Mouse (Mus musculus): ENCODE measurements around the gene Cplx3. TPM values are rescaled to one million over a fixed set of nuclear protein-coding genes. Genes with fewer than 3 reads are reported as not detected.

The Cplx3 gene
- polyA plus RNA-seq, 1 experiment from 2014 or later = 0.42 TPM

- ATAC-seq (ENCODE audit: insufficient read depth, low FRiP score, low TSS enrichment) = no peak
- WGBS = 93% methylated on average over 12 of the region's 12 CpGs
- no peak overlapping the region for H3K9ac ChIP-seq (ENCODE audit: low read length)
Measured at GRCm38 (mm10) chr9:57628717-57629116, 22.6 kb upstream of the Cplx3 start.

DNA sequence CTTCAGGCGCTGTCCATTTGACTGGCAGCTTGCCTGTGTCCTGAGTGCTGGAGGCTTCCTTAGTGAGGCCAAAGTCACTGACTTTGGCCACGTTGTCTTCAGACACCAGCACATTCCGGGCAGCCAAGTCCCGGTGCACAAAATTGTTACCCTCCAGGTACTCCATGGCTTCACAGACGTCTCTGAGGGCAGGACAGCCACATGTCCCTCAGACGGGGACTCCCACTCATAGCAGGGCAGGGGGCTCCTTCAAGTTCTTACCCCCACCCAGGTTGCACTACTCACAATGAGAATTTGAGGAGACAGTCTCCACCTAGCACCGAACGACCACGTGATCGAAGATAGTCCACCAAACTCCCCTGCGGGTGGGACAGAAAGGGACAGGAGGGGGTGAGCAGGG is 21.8 kb upstream of the Cplx3 start:
- Histone ChIP-seq H3K4me2 (ENCODE audit: low read depth) (no peak overlapping the region), H3K4me3 (ENCODE audit: low read depth, low read length) (no peak overlapping the region), H3K4me1 (ENCODE audit: control insufficient read depth, insufficient read depth, low read length) (no peaks in the 10 kb centered on the region), H3K36me3 (ENCODE audit: control insufficient read depth, insufficient read depth, low read length) (peaks cover 27% of the 10 kb centered on the region), H3K27ac (ENCODE audit: low read depth, low read length) (no peak overlapping the region), H3K27me3 (ENCODE audit: control insufficient read depth, insufficient read depth, low read length) (no peaks in the 10 kb centered on the region), H3K9ac (ENCODE audit: low read length) (no peak overlapping the region), H3K9me3 (ENCODE audit: control insufficient read depth, low read length) (no peaks in the 10 kb centered on the region)
- ATAC-seq (ENCODE audit: insufficient read depth, low FRiP score, low TSS enrichment) (no peak), DNase-seq (ENCODE audit: low spot score) (no peak)
- 93% methylated on average over 11 of the region's 11 CpGs for WGBS

More at GRCm38 (mm10) chr9:57628717-57629116, 22.6 kb upstream of the Cplx3 start:
- no peak for DNase-seq (ENCODE audit: low spot score)
- Histone ChIP-seq H3K36me3 (ENCODE audit: control insufficient read depth, insufficient read depth, low read length) (peaks cover 27% of the 10 kb centered on the region), H3K4me2 (ENCODE audit: low read depth) (no peak overlapping the region), H3K27ac (ENCODE audit: low read depth, low read length) (no peak overlapping the region), H3K4me3 (ENCODE audit: low read depth, low read length) (no peak overlapping the region), H3K9me3 (ENCODE audit: control insufficient read depth, low read length) (no peaks in the 10 kb centered on the region), H3K27me3 (ENCODE audit: control insufficient read depth, insufficient read depth, low read length) (no peaks in the 10 kb centered on the region), H3K4me1 (ENCODE audit: control insufficient read depth, insufficient read depth, low read length) (no peaks in the 10 kb centered on the region)

DNA sequence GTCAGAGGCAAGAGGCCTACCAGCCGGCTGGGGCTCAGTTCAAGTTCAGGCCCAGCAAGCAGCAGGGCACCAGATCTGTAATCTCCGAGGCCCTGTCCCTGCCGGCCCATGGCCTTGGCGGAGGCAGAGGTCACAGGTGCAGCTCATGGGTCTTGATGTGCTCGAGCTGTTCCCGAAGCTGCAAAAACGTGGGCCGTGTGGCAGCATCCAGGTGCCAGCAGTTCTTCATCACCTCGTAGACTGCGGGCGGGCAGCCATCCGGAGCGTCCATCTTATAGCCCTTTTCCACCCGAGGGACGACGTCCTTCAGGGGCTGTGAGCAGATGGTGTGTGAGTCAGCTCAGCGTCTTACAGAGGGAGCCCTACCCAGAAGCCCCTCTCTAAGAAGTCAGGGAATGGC is 21.1 kb upstream of the Cplx3 start:
- ATAC-seq (ENCODE audit: insufficient read depth, low FRiP score, low TSS enrichment) (no peak), DNase-seq (ENCODE audit: low spot score) (no peak)
- Histone ChIP-seq H3K4me2 (ENCODE audit: low read depth) (no peak overlapping the region), H3K4me1 (ENCODE audit: control insufficient read depth, insufficient read depth, low read length) (no peaks in the 10 kb centered on the region), H3K9ac (ENCODE audit: low read length) (no peak overlapping the region), H3K36me3 (ENCODE audit: control insufficient read depth, insufficient read depth, low read length) (peaks cover 27% of the 10 kb centered on the region), H3K27ac (ENCODE audit: low read depth, low read length) (no peak overlapping the region), H3K9me3 (ENCODE audit: control insufficient read depth, low read length) (no peaks in the 10 kb centered on the region), H3K4me3 (ENCODE audit: low read depth, low read length) (no peak overlapping the region), H3K27me3 (ENCODE audit: control insufficient read depth, insufficient read depth, low read length) (no peaks in the 10 kb centered on the region)
- WGBS = 92% methylated on average over 17 of the region's 17 CpGs

GRCm38 (mm10) chr9:57625674-57626500 is 19.8 kb upstream of the Cplx3 start:
- Histone ChIP-seq H3K4me2 (ENCODE audit: low read depth) (no peak overlapping the region), H3K4me1 (ENCODE audit: control insufficient read depth, insufficient read depth, low read length) (no peaks in the 10 kb centered on the region), H3K27me3 (ENCODE audit: control insufficient read depth, insufficient read depth, low read length) (no peaks in the 10 kb centered on the region), H3K9me3 (ENCODE audit: control insufficient read depth, low read length) (no peaks in the 10 kb centered on the region), H3K4me3 (ENCODE audit: low read depth, low read length) (no peak overlapping the region), H3K27ac (ENCODE audit: low read depth, low read length) (no peak overlapping the region), H3K36me3 (ENCODE audit: control insufficient read depth, insufficient read depth, low read length) (peaks cover 27% of the 10 kb centered on the region), H3K9ac (ENCODE audit: low read length) (no peak overlapping the region)
- 86% methylated on average over 15 of the region's 15 CpGs for WGBS
- DNase-seq (ENCODE audit: low spot score) (no peak), ATAC-seq (ENCODE audit: insufficient read depth, low FRiP score, low TSS enrichment) (no peak)

DNA sequence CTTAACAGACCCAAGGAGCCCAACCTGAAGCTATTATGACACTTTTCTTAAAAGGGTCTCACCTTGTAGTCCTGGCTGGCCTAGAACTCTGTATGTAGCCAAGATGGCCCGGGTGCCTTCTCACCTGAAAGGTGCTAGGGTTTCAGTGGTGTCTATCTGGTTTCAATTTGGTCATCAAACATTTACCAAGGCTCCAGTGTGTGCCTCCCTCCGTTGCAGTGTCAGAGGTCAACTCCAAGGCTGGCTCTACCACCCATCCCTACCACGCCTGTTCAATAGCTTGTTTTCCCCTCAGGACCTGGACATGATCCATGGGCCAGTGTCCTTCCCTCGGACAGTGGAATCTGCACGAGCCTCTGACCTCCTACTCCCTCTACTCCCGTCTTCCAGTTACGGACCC is 18.2 kb upstream of the Cplx3 start:
- ATAC-seq (ENCODE audit: insufficient read depth, low FRiP score, low TSS enrichment) = no peak
- H3K9ac ChIP-seq (ENCODE audit: low read length) = no peak overlapping the region
- WGBS = 90% methylated on average over 7 of the region's 7 CpGs
- no peaks in the 10 kb centered on the region for H3K4me1 ChIP-seq (ENCODE audit: control insufficient read depth, insufficient read depth, low read length)
- H3K9me3 ChIP-seq (ENCODE audit: control insufficient read depth, low read length) = no peaks in the 10 kb centered on the region
- no peak overlapping the region for H3K27ac ChIP-seq (ENCODE audit: low read depth, low read length)
- no peak for DNase-seq (ENCODE audit: low spot score)
- peaks cover 22% of the 10 kb centered on the region for H3K36me3 ChIP-seq (ENCODE audit: control insufficient read depth, insufficient read depth, low read length)
- no peak overlapping the region for H3K4me2 ChIP-seq (ENCODE audit: low read depth)
- no peaks in the 10 kb centered on the region for H3K27me3 ChIP-seq (ENCODE audit: control insufficient read depth, insufficient read depth, low read length)
- no peak overlapping the region for H3K4me3 ChIP-seq (ENCODE audit: low read depth, low read length)

- Histone ChIP-seq H3K27me3 (ENCODE audit: control insufficient read depth, insufficient read depth, low read length) (no peaks in the 10 kb centered on the region), H3K9me3 (ENCODE audit: control insufficient read depth, low read length) (no peaks in the 10 kb centered on the region), H3K4me2 (ENCODE audit: low read depth) (no peak within 1 kb of the TSS), H3K27ac (ENCODE audit: low read depth, low read length) (no peak within 1 kb of the TSS), H3K36me3 (ENCODE audit: control insufficient read depth, insufficient read depth, low read length) (peaks cover under 1% of the 10 kb centered on the region; the same call in 1 of the 2 replicates), H3K9ac (ENCODE audit: low read length) (no peak within 1 kb of the TSS), H3K4me1 (ENCODE audit: control insufficient read depth, insufficient read depth, low read length) (no peaks in the 10 kb centered on the region), H3K4me3 (ENCODE audit: low read depth, low read length) (no peak within 1 kb of the TSS)
- DNase-seq (ENCODE audit: low spot score) = no peak
- 93% methylated on average over 5 of the region's 5 CpGs for WGBS
- ATAC-seq (ENCODE audit: insufficient read depth, low FRiP score, low TSS enrichment) = no peak
Measured at GRCm38 (mm10) chr9:57620674-57621073, 14.6 kb upstream of the Cplx3 start, which contains the start of gene Lman1l. Gene Lman1l (minus strand): TSS chr9:57620774.

DNA sequence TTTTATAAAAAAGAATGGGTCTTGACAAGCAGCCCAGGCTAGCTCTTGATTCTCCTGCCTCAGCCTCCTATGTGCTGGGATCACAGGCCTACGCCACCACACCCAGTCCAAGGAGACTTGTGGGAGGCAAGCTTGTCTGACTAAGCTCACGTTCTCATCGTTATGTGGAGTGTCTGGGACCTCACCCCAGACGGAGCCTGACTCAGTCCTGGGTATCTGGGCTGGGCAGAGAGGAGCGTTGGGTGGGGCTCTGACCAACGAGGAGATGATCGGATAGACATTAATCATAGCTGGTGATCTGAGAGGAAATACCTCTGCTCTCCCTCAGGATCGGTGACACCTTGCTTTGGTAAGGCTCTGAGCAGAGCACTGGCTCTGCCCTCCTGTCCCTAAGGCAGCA is 12.8 kb upstream of the Cplx3 start:
- Histone ChIP-seq H3K4me2 (ENCODE audit: low read depth) (no peak overlapping the region), H3K9me3 (ENCODE audit: control insufficient read depth, low read length) (no peaks in the 10 kb centered on the region), H3K4me3 (ENCODE audit: low read depth, low read length) (no peak overlapping the region), H3K9ac (ENCODE audit: low read length) (no peak overlapping the region), H3K4me1 (ENCODE audit: control insufficient read depth, insufficient read depth, low read length) (no peaks in the 10 kb centered on the region), H3K36me3 (ENCODE audit: control insufficient read depth, insufficient read depth, low read length) (no peaks in the 10 kb centered on the region), H3K27ac (ENCODE audit: low read depth, low read length) (no peak overlapping the region), H3K27me3 (ENCODE audit: control insufficient read depth, insufficient read depth, low read length) (no peaks in the 10 kb centered on the region)
- DNase-seq (ENCODE audit: low spot score) = no peak
- 84% methylated on average over 8 of the region's 8 CpGs for WGBS
- no peak for ATAC-seq (ENCODE audit: insufficient read depth, low FRiP score, low TSS enrichment)

DNA sequence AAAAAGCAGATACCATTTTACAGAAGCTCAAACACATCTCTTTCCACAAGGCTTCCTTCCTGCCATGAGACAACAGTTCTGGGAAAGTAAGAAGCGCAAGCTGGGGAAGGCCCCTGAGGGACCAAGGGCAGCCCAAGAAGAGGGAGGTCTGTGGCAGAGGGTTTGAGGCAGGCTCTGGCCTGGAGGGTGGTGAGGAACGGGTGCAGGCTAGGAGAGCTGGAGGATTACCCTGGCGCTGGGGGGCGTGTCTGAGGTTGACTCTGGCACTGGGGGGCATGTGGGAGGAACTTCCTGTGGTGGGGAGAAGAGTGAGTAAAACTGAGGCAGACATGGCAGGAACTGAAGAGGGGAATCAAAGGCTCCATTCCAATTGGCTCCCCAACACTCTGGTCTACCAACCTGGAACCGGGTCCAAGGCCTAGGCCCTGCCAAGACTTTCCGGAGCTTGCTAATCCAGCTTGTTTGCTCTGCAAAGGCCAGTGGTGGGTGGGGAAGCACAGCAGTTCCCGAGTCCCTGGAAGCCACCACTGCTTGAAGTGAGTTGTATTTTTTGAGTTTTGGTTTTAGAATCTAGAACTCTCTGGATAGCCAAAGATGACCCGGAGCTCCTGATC is 11.6 kb upstream of the Cplx3 start:
- H3K4me1 ChIP-seq (ENCODE audit: control insufficient read depth, insufficient read depth, low read length) = no peaks in the 10 kb centered on the region
- H3K4me3 ChIP-seq (ENCODE audit: low read depth, low read length) = no peak overlapping the region
- H3K9ac ChIP-seq (ENCODE audit: low read length) = no peak overlapping the region
- DNase-seq (ENCODE audit: low spot score) (no peak), ATAC-seq (ENCODE audit: insufficient read depth, low FRiP score, low TSS enrichment) (no peak)
- no peak overlapping the region for H3K27ac ChIP-seq (ENCODE audit: low read depth, low read length)
- no peak overlapping the region for H3K4me2 ChIP-seq (ENCODE audit: low read depth)
- no peaks in the 10 kb centered on the region for H3K36me3 ChIP-seq (ENCODE audit: control insufficient read depth, insufficient read depth, low read length)
- no peaks in the 10 kb centered on the region for H3K9me3 ChIP-seq (ENCODE audit: control insufficient read depth, low read length)
- WGBS = 81% methylated on average over 8 of the region's 8 CpGs
- no peaks in the 10 kb centered on the region for H3K27me3 ChIP-seq (ENCODE audit: control insufficient read depth, insufficient read depth, low read length)

- no peak overlapping the region for H3K27ac ChIP-seq (ENCODE audit: low read depth, low read length)
- DNase-seq (ENCODE audit: low spot score) (no peak), ATAC-seq (ENCODE audit: insufficient read depth, low FRiP score, low TSS enrichment) (no peak)
- H3K4me1 ChIP-seq (ENCODE audit: control insufficient read depth, insufficient read depth, low read length) = no peaks in the 10 kb centered on the region
- no peaks in the 10 kb centered on the region for H3K9me3 ChIP-seq (ENCODE audit: control insufficient read depth, low read length)
- WGBS = 87% methylated on average over 4 of the region's 4 CpGs
- H3K27me3 ChIP-seq (ENCODE audit: control insufficient read depth, insufficient read depth, low read length) = no peaks in the 10 kb centered on the region
- no peak overlapping the region for H3K9ac ChIP-seq (ENCODE audit: low read length)
- H3K4me2 ChIP-seq (ENCODE audit: low read depth) = no peak overlapping the region
- no peak overlapping the region for H3K4me3 ChIP-seq (ENCODE audit: low read depth, low read length)
- H3K36me3 ChIP-seq (ENCODE audit: control insufficient read depth, insufficient read depth, low read length) = no peaks in the 10 kb centered on the region
Measured at GRCm38 (mm10) chr9:57614786-57615185, 8.7 kb upstream of the Cplx3 start.
